Mouse (Mus musculus): Measurements from ENCODE around the gene Kctd17.

The Kctd17 gene

GRCm38 (mm10) chr15:78449131-78449530, 20.8 kb downstream of the Kctd17 start:
- peak; percentile 53 for DNase-seq

DNA sequence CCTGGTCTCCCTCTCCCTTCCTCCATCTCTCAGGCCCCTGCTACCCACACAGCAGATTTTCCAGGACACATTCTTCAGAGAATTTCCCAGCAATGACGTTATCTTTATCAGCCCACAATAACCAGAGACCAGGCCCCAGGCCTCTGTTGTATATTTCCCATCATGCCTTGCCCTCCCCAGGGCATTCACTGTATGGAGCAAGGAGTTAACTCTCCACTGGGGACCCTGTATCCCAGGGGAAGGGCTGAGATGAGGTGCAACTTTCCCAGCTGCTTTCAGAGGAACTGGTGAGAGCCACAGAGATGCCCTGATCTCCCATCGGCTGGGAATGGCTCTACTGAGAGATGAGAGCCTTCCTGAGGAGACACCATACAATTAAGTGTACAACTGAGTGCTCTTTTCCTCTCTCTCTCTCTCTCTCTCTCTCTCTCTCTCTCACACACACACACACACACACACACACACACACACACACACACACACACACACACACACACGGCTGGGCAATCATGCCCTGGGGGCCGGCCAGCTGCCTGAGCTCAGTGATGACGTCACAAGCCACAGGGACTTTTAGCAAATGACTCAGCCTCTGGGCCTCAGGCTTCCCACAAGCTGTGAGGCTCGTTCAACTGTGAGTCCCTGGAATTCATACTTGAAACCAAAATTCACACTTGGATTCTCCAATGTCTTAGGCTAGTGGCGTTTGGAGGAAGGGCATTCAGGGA, 21.5 kb downstream of the Kctd17 start:
- peak; percentile 51 for DNase-seq

DNA sequence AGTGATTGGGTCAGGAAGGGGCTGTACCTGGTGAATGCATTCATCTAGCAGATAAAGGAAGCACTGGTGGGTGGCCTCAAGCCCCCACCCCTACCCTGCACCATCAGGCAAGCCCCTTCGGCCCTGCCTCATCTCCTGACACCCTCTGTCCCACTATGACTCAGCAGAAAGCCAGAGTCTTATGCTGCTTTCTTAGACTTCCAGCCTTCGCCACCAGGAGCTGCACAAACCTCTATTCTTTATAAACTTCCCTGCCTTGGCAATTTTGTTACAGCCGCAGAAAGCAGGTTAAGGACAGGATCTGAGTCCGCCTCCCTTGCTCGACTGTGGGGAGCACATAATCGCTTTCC, 22.0 kb downstream of the Kctd17 start:
- no peak for DNase-seq

GRCm38 (mm10) chr15:78451201-78451600, 22.8 kb downstream of the Kctd17 start:
- DNase-seq, result no peak

- DNase-seq, result no peak
Observed at GRCm38 (mm10) chr15:78452929-78453328, 24.6 kb downstream of the Kctd17 start.

GRCm38 (mm10) chr15:78455168-78455567, 26.8 kb downstream of the Kctd17 start:
- DNase-seq, result no peak

- DNase-seq, result no peak
Observed at GRCm38 (mm10) chr15:78456051-78456450, 27.7 kb downstream of the Kctd17 start.

GRCm38 (mm10) chr15:78457193-78457592, 28.8 kb downstream of the Kctd17 start:
- DNase-seq, result no peak

DNA sequence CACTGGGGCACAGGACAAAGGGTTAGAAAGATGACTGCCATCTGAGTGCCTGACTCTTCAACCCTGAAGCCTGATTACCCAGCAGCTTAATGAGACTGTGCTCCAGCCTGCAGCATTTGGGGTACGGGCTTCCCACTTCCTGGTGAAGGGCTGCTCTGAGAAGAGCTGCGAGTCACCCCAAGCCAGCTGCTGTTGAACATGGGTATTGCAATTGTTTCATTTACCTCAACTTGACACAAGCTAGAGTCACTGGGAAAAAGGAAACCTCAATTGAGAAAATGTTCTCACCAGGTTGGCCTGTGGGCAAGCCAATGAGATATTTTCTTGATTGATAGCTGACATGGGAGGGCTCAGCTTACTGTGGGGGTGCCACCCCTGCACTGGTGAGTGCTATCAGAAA, 34.6 kb downstream of the Kctd17 start:
- DNase-seq, result no peak

DNA sequence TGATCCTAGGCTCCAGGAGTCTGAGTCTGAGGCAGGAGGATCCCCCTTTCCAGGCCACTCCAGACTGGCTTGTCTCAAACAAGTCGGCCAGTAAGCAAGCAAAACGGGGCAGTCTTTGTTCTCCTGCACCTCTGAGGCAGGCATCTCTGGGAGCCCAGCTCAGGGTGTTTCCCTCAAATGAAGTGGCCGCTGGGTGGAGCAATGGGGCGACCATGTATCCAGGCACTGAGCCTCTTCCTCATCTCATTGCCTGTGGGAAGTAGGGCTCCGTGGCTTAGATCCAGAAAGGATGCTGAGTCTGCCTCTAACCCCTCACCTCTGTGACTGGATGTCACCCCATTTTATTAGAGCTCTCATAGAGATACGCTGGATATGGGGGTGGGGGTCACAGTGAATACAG, 38.4 kb downstream of the Kctd17 start:
- DNase-seq, result no peak

DNA sequence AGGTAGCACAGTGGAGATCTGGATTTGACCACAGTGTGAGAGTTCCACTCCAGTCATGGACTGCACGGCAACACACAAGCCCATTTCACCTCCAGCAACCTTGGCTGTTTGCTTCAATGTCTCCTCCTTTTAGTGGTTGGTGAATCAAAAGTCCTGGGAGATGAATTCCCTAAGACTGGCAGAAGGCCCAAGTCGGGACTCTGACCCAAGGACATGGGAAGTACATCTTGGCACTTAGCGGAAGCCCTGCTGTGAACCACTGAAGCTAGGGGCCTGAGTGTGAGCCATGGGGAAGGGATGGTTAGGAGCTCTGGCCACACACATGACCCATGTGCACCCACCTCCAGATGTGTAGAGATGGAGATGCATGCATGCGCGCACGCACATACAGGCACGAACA, 39.2 kb downstream of the Kctd17 start:
- no peak for DNase-seq

DNA sequence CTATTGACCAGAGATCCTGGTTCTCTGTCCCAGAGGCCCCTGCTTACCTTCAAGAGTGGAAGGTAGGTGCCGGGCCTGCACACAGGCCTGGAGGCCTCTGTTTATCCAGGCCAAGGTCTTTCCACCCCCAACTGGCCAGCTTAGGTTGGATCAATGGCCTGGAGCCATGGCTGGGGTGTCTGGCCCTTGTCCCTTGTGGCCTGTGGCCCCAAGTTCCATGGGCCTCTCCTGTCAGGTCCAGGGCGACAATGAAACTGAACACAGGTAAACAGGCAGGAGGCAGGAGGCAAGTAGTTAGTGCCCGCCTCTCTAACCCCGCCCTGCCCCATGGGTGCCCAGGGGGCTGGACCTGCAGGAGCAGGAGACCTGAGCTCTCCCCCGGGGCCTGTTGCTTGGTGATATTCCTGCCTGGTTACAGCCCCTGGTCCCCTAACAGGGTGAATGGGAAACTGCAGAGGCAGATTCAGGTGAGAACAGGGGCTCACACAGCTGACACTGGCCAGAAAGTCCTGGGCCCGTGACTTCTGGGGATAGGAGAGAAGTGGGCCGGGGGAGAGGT, 40.1 kb downstream of the Kctd17 start, which contains the start of gene Tmprss6:
Tmprss6 (minus strand) TSS at position 256 of the 559 bp plus-strand sequence.
- DNase-seq, result no peak

DNA sequence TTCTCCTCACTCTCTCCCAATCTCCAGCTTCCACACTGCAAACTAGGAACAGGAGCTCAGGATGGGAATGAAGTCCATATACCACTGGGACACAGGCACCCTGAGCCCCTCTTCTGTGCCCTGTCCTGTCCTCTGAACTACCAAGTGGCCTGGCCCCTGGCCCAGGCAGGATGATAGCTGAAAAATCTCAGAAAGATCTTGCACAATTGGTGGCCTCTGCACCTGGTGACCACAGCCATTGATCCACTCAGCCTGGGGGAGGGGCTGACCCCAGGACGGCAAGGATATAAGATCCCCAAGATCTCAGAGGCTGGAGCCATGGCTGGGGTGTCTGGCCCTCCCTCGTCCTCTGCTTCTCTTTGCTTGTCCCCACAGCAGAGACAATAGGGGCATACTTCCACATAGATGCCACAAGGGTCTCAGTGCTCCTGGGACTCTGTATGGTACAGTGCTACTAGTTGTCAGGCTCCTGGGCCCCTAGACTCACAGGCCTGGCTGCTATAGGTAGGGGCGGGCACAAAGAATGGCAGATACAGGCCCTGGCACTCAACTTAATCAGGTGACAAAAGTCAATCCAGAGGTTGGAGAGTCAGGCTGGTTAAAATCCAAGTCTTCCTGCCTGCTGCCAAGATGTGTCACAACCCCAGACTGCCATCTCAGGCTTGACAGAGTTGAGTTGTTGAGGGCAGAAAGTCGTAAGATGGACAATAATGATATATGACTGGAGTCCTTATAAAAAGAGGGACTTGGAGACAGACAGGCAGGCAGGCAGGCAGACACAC, 42.3 kb downstream of the Kctd17 start:
- no peak for DNase-seq

DNA sequence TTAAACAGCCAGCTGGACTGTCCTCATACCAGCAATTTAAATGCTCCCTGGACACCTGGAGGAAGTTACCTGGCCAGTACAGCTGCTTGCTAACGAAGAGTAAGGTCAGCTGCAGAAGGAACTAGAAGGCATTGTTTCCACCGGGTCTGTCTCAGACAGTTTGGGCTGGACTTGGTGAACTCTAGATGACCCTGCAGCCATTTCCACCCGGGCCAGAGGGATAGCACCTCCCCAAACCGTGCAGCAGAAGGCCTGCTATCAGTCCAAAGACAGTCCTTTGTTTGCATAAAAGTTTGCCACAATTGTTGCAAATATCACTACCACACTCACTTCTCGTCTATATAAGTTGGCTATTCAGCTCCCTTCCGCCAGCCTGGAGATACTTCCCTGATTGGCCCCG, 43.5 kb downstream of the Kctd17 start:
- DNase-seq, result no peak

DNA sequence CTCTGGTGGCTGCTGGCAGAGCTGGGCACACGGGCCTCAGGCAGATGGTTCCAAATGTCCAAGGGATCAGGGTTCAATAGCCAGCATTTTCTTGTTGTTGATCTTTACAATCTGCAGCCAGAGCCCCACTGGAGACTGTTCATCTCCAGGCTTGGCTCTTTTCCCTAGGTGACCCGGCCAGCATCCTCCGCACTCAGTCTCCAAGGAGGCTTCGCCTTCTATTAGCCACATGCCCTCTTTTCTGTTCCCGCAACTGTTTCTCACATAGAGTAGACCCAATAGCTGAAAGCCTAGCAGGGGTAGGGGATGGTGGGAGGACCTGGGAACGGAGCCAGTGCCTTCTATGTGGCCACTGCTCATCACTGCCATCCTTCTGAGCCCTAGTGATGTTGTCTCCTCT, 45.1 kb downstream of the Kctd17 start:
- no peak for DNase-seq

DNA sequence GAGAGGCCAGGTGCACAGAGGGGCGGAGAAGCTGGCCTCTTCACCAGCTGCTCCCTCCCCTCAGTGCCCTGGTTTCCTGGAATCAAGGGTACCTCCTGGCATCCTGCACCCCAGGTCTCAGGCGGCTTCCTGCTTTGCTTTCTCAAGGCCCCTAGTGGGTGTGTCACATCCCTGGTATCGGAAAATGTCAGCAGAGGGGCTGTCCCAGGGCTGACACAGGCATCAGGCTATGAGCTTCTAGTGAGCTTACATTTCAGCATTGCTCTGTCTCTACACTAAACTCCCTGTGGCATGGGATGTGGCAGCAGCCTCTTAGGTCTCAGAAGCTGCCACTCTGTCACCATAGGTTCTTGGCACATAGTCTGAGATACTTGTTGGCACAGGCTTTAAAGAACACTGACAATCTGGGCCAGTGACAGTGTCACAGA, 47.3 kb downstream of the Kctd17 start:
- no peak for DNase-seq

GRCm38 (mm10) chr15:78476878-78477277, 48.5 kb downstream of the Kctd17 start:
- no peak for DNase-seq

GRCm38 (mm10) chr15:78478073-78478472, 49.7 kb downstream of the Kctd17 start:
- no peak for DNase-seq

- DNase-seq, result no peak
Observed at GRCm38 (mm10) chr15:78479470-78479869, 51.1 kb downstream of the Kctd17 start.

GRCm38 (mm10) chr15:78480111-78480510, 51.7 kb downstream of the Kctd17 start:
- no peak for DNase-seq

DNA sequence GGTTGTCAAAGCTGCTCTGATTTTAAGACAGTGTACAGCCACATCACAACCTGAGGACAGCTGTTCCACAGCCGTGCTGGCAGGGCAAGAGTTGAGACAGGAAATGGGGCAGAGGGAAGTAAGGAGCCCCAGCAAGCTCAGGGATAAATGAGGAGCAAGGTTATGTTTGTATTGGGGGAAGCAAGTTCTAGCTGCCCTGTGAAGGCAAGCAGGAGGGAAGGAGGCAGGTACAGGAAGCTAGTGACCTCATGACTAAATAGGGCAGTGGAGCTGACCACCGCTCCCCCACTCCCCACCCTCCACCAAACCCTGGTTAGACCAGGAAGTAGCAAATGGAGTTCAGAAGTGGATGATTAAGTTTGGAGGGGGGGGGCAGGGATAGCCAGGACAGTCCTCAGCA, 52.6 kb downstream of the Kctd17 start:
- DNase-seq, result no peak

GRCm38 (mm10) chr15:78481448-78482000, 53.2 kb downstream of the Kctd17 start:
- no peak for DNase-seq

GRCm38 (mm10) chr15:78482518-78482917, 54.2 kb downstream of the Kctd17 start:
- DNase-seq, result no peak

DNA sequence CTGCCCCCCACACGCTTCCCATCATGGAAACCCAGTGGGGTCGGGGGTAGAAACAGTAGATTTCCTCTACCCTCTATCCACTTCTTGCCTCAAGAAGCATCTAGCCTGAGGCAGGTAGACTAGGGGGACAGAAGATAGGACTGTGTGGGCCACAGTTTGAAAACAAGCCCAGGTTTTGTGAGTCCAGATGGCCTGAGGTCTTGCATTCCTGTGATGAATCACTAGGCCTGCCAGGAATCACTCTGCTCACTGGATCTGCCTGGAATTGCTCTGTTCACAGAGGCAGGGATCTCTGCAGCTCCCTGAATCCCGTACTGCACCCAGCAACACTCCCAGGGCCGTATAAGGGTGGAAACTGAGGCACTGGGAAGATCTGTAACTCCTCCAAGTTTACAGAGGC, 54.9 kb downstream of the Kctd17 start:
- no peak for DNase-seq

Measured in kidney, postnatal 10 days (tissue).